In genomic region chr8:66486084-66486763, GRCm38 (mm10) we compare ENCODE assay signal across 8 mouse cellular contexts. TPM values are rescaled to one million over a fixed set of nuclear protein-coding genes. Genes with fewer than 3 reads are reported as not detected.
DNase-seq lines count a peak whose midpoint lies in the region; ATAC-seq lines count a peak whose summit lies in the region.

Gene Tma16, minus strand, starts transcription at chr8:66486530.

- H3K9me3 ChIP-seq in hindbrain, embryonic 16.5 days (ENCODE audit: control insufficient read depth, low read length), result no peaks in the 10 kb centered on the region

- peak within 1 kb of the TSS; percentile 85 for H3K4me2 ChIP-seq in hindbrain, embryonic 16.5 days (ENCODE audit: low read length)

- H3K27me3 ChIP-seq in hindbrain, embryonic 16.5 days (replicated peaks; ENCODE audit: control insufficient read depth, insufficient read depth, low read length), result no peaks in the 10 kb centered on the region

- H3K79me2 ChIP-seq in macrophage (ENCODE audit: inconsistent target), result peaks cover 30% of the 10 kb centered on the region

- peaks cover 6% of the 10 kb centered on the region for H3K4me1 ChIP-seq in hindbrain, embryonic 16.5 days (ENCODE audit: control insufficient read depth, insufficient read depth, low read depth, low read length)

- peak within 1 kb of the TSS; percentile 91 for H3K9ac ChIP-seq in hindbrain, embryonic 16.5 days (ENCODE audit: low read depth, low read length)

- H3K4me3 ChIP-seq in hindbrain, embryonic 16.5 days (ENCODE audit: low read length), result peak within 1 kb of the TSS; percentile 96
- peak within 1 kb of the TSS; percentile 85 for H3K4me3 ChIP-seq in macrophage (ENCODE audit: inconsistent target)

- H3K36me3 ChIP-seq in hindbrain, embryonic 16.5 days (ENCODE audit: control insufficient read depth, insufficient read depth, low read length), result peaks cover 10% of the 10 kb centered on the region
- peaks cover 4% of the 10 kb centered on the region; the same call in 1 of the 2 replicates for H3K36me3 ChIP-seq in macrophage (ENCODE audit: inconsistent target)

- DNase-seq in T-cell, adult 2 months (ENCODE audit: low spot score), result peak; percentile 77
- peak; percentile 77 to 85 for DNase-seq in cerebellum, postnatal 36 days
- DNase-seq in gastrocnemius, adult 18-20 months (ENCODE audit: low spot score), result peak; percentile 81
- DNase-seq in left cerebral cortex, adult 18-20 months (ENCODE audit: low spot score in 2 of 2), result peak; percentile 74 to 79
- peak; percentile 76 for DNase-seq in right cerebral cortex, adult 18-20 months
- DNase-seq in urinary bladder, postnatal 10 days (ENCODE audit: low spot score), result peak; percentile 14

- peak within 1 kb of the TSS; percentile 76 for H3K27ac ChIP-seq in hindbrain, embryonic 16.5 days (ENCODE audit: low read depth, low read length)
- peak within 1 kb of the TSS; percentile 48 for H3K27ac ChIP-seq in macrophage

- under 1% methylated on average over 44 of the region's 45 CpGs for WGBS in hindbrain, embryonic 16.5 days
- under 1% methylated on average over 45 of the region's 45 CpGs for WGBS in macrophage (ENCODE audit: missing documents)

- ATAC-seq in hindbrain, embryonic 16.5 days, result peak; percentile 99

RNA-seq across cellular contexts. Expression of gene Tma16, which starts in this region (rescaled TPM):
- 1 to 10 TPM; 4.5 to 5.0 TPM for total RNA-seq in gastrocnemius, adult 18-20 months (2021)
- 9.7 and 11.4 TPM in 2 replicates for polyA plus RNA-seq in hindbrain, embryonic 16.5 days (2015; fragmentation: Nextera tagmentation; extraction: Ambion mirVana)
- 10 to 100 TPM in 1 of 2 experiments, 1 to 10 TPM in 1; 9.4 to 10.2 TPM for total RNA-seq in left cerebral cortex, adult 18-20 months (2021)
- 100 to 1,000 TPM in 4 of 26 experiments, 10 to 100 TPM in 22; 15.7 to 153 (median 61.3) TPM for total RNA-seq in macrophage (2018; cell fraction: chromatin; rRNA removed)
- 10 to 100 TPM in 13 of 26 experiments, 1 to 10 TPM in 13; 3.1 to 23.4 (median 10.4) TPM for total RNA-seq in macrophage (2018; cell fraction: cytosol; rRNA removed)
- 100 to 1,000 TPM in 3 of 26 experiments, 10 to 100 TPM in 23; 18.9 to 154 (median 45.2) TPM for total RNA-seq in macrophage (2018; cell fraction: nucleus; rRNA removed)
- polyA plus RNA-seq in macrophage (2018), result 4.4 to 8.5 TPM (median 6.1 TPM) in 3 replicates

Comparison
In these comparisons a context has a peak if more than half of its experiments do, and no peak if none do; other contexts are left out.
1. Peak in every context shown above with its lines: DNase-seq, ATAC-seq, H3K4me3 ChIP-seq and H3K27ac ChIP-seq.
2. DNase-seq: peak in every context shown above with its lines; median percentile 81 in cerebellum, postnatal 36 days; 81 in gastrocnemius, adult 18-20 months; 77 in T-cell, adult 2 months; 76 in left cerebral cortex, adult 18-20 months; 76 in right cerebral cortex, adult 18-20 months; 14 in urinary bladder, postnatal 10 days.